ENCODE assay signal across 8 mouse cellular contexts in the genomic region with DNA sequence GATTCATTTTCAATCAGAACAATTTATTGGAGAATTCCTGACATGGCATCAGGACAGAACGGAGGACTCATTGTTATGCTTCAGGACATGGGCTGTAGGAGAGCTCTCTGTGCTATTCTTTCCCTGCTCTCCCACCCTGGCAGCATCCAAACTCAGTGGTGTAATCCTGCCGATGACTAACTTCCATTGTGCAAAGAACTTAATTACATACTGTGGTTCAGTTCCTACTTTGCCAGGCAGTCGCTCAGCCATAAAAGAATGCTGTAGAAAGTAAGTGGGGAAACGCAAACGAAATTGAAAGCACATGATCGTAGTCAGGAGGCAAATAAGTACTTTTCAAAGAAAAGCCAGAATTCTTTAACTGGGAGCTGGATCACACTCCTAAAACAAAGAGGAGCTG.
DNase-seq lines count a peak whose midpoint lies in the region; ATAC-seq and TF ChIP-seq lines count a peak whose summit lies in the region.
"Had no signal": no experiment of that assay in that cellular context is flagged by ENCODE, and none has a peak within 500 bp of the region (broad histone marks: within the 10 kb centered on the region; RNA-seq: fewer than 3 reads in every experiment).

No protein-coding gene starts in this region.

- peak; percentile 88 for DNase-seq in brain, embryonic 14.5 days (ENCODE audit: low read depth)
- peak in 1 of 2 experiments; percentile 4 for DNase-seq in layer of hippocampus, adult 2 months (ENCODE audit: low spot score in 2 of 2)
- DNase-seq in thymus, postnatal 25 days: no peak
- no peak for DNase-seq in cerebellum, adult 11 months
- DNase-seq in heart, postnatal 25 days (ENCODE audit: low spot score): no peak
- DNase-seq: adrenal gland, adult 8-10 months had no signal

- 3% methylated on average over 6 of the region's 6 CpGs for WGBS in midbrain, embryonic 16.5 days

- H3K27ac ChIP-seq in embryonic fibroblast, embryonic 13.5 days (ENCODE audit: insufficient read depth, low read length): peak overlapping the region; percentile 86
- no peak overlapping the region for H3K27ac ChIP-seq in layer of hippocampus, adult 2 months
- no peak overlapping the region for H3K27ac ChIP-seq in midbrain, embryonic 16.5 days (ENCODE audit: low read length)

- peak; percentile 54; the same call in 1 of the 2 replicates for ATAC-seq in midbrain, embryonic 16.5 days

- no peak for TF ChIP-seq CTCF in brain, embryonic 14.5 days (IDR thresholded peaks at IDR 0.05; ENCODE audit: borderline replicate concordance, extremely low read depth, insufficient read depth, insufficient read length)
- no peak for TF ChIP-seq CTCF in embryonic fibroblast, embryonic 13.5 days (IDR thresholded peaks at IDR 0.05; ENCODE audit: borderline replicate concordance, insufficient read depth, low read length)
- TF ChIP-seq CTCF in layer of hippocampus, adult 2 months (conservative IDR thresholded peaks at IDR 0.05): no peak

- peaks cover 2% of the 10 kb centered on the region for H3K4me1 ChIP-seq in embryonic fibroblast, embryonic 13.5 days (ENCODE audit: control insufficient read depth, insufficient read depth, low read length)
- H3K4me1 ChIP-seq in midbrain, embryonic 16.5 days (ENCODE audit: control insufficient read depth, insufficient read depth, low read length): peaks cover 4% of the 10 kb centered on the region; the same call in 1 of the 2 replicates

- no peak overlapping the region for H3K4me3 ChIP-seq in embryonic fibroblast, embryonic 13.5 days (ENCODE audit: insufficient read depth, low read length)
- peak overlapping the region; percentile 5 for H3K4me3 ChIP-seq in layer of hippocampus, adult 2 months
- H3K4me3 ChIP-seq in midbrain, embryonic 16.5 days (ENCODE audit: low read depth, low read length): no peak overlapping the region

- peak overlapping the region; percentile 28 for H3K4me2 ChIP-seq in midbrain, embryonic 16.5 days (ENCODE audit: low read length)

- H3K9me3 ChIP-seq in midbrain, embryonic 16.5 days (replicated peaks; ENCODE audit: control insufficient read depth, low read length, poor library complexity, severe bottlenecking): no peaks in the 10 kb centered on the region

- TF ChIP-seq POLR2A in brain, embryonic 14.5 days (IDR thresholded peaks at IDR 0.05; ENCODE audit: borderline replicate concordance, extremely low read depth, insufficient read depth, insufficient read length, poor library complexity, severe bottlenecking): no peak
- peak; percentile 33; the same call in 1 of the 2 replicates for TF ChIP-seq POLR2A in embryonic fibroblast, embryonic 13.5 days (IDR thresholded peaks at IDR 0.05; ENCODE audit: low read depth, low read length)

- H3K27me3 ChIP-seq in midbrain, embryonic 16.5 days (ENCODE audit: control insufficient read depth, insufficient read depth, low read depth, low read length): no peaks in the 10 kb centered on the region

- intact Hi-C loops in heart, postnatal 25 days (cut with DNase I): no loop called here

- no peak overlapping the region for H3K9ac ChIP-seq in midbrain, embryonic 16.5 days (ENCODE audit: low read depth, low read length)

- H3K36me3 ChIP-seq in midbrain, embryonic 16.5 days (ENCODE audit: control insufficient read depth, insufficient read depth, low read length): no peaks in the 10 kb centered on the region
